Mouse (Mus musculus) G1E (cell line): Measurements from ENCODE around the gene Tex13b. TPM values are rescaled to one million over a fixed set of nuclear protein-coding genes. Genes with fewer than 3 reads are reported as not detected.
"Not testable (repeated sequence)": the region's sequence is repeated elsewhere in the genome, so short reads cannot be mapped to it uniquely, and the experiment has no call there.

ENCODE experiments used
- ATAC-seq: 2 replicates; pipeline ENCODE4 v1.8.0; 2016; ENCODE audit warnings: mild to moderate bottlenecking; ENCODE audit not compliant: insufficient number of reproducible peaks, poor library complexity, low FRiP score, severe bottlenecking; ENCODE audit errors: extremely low read depth
- DNase-seq: peaks from one replicate; pipeline ENCODE4 v3.0.0; 2012; ENCODE audit warnings: low spot score
- H3K27me3 ChIP-seq: 2 replicates; pipeline ENCODE4 v1.6.1; 2012; ENCODE audit warnings: mild to moderate bottlenecking, low read length, inconsistent platforms; ENCODE audit not compliant: insufficient read depth
- H3K36me3 ChIP-seq: replicated peaks from 2 replicates; pipeline ENCODE3; 2012; ENCODE audit warnings: mild to moderate bottlenecking, inconsistent platforms
- H3K4me1 ChIP-seq: 2 replicates; pipeline ENCODE4 v1.6.1; 2012; ENCODE audit warnings: low read depth, low read length, inconsistent platforms, mixed read lengths; ENCODE audit not compliant: insufficient read depth
- H3K4me3 ChIP-seq: 2 replicates; pipeline ENCODE4 v1.5.1; 2012; ENCODE audit warnings: low read depth, mild to moderate bottlenecking, inconsistent platforms, low read length, moderate library complexity, mixed read lengths
- H3K9me3 ChIP-seq: replicated peaks from 2 replicates; pipeline ENCODE4 v1.6.1; 2012; ENCODE audit warnings: inconsistent platforms
- CTCF ChIP-seq: IDR thresholded peaks from 2 replicates; pipeline ENCODE4 v1.5.1; 2012; ENCODE audit warnings: low read depth, low read length, inconsistent platforms, mixed read lengths
- GATA1 ChIP-seq: IDR thresholded peaks from 2 replicates; pipeline ENCODE4 v1.6.1; 2012; ENCODE audit warnings: borderline replicate concordance, low read length, inconsistent platforms, mixed read lengths
- GATA2 ChIP-seq: IDR thresholded peaks from 2 replicates; pipeline ENCODE4 v1.6.1; 2012; ENCODE audit warnings: low read depth, low read length, inconsistent platforms, borderline replicate concordance
- POLR2AphosphoS5 ChIP-seq: IDR thresholded peaks from 2 replicates; pipeline ENCODE4 v1.6.1; 2012; ENCODE audit warnings: low read depth, low read length, inconsistent platforms; ENCODE audit not compliant: insufficient replicate concordance
- TAL1 ChIP-seq: conservative IDR thresholded peaks from 2 replicates; pipeline ENCODE4 v1.6.1; 2012; ENCODE audit warnings: low read depth, low read length, inconsistent platforms, mixed read lengths
- polyA plus RNA-seq: library from polyadenylated mRNA; stranded (reverse); fragments of >175 nt; gene quantifications from 2 replicates; pipeline ENCODE4 v1.2.3, GENCODE M21; 2012
- total RNA-seq, 2 experiments: library from RNA; stranded (forward) in 1 of 2; stranded (reverse) in 1 of 2; fragments of 200-1000 nt in 1 of 2; fragments of >200 nt in 1 of 2; fragmentation: Nextera tagmentation in 1 of 2; gene quantifications; 2 replicates each; pipeline ENCODE4 v1.2.3; 2014 to 2017

Gene Tex13b
- not detected in 2 replicates for total RNA-seq (2014; fragmentation: Nextera tagmentation)
- total RNA-seq (2017) = not detected in 2 replicates
- not detected in 2 replicates for polyA plus RNA-seq

DNA sequence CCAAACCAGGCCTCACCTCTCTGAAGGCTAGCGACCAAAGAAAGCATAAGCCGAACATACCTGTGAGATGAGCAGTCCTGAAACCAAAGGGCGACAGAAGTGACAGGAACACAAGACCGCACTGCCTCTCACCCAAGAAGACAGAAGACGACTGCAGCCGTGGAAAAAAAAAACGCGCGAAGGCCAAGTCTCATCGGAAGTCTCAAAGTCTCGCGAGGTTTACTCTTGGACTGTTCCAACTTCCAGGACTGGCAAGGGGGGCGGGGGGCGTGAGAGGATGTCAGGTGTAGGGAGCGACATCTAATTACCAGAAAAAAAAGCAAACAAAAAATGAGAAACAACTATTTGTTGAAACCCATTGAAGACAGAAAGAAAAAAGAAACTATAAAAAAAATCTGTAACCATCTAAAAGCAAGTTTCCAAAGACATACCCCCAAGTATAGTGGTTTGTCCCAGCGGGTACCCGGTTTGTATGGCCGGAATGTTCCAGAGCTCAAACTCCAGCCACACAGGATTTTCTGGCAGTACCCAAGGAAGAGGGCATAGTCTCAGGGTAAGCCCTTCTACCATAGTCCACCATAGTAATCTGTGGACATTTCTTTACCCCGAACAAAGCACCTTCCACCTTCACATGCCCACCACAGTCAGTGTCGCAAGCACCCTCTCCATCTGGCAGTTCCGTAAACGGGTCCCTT lies at the start of gene Tex13b:
Gene Tex13b, minus strand, starts transcription at position 122 of the 695 bp plus-strand sequence.
- ATAC-seq = no peak
- H3K36me3 ChIP-seq = no peaks in the 10 kb centered on the region
- H3K4me1 ChIP-seq = no peaks in the 10 kb centered on the region
- no peaks in the 10 kb centered on the region for H3K27me3 ChIP-seq
- TF ChIP-seq CTCF = no peak
- no peaks in the 10 kb centered on the region for H3K9me3 ChIP-seq
- no peak for DNase-seq
- H3K4me3 ChIP-seq = no peak within 1 kb of the TSS

DNA sequence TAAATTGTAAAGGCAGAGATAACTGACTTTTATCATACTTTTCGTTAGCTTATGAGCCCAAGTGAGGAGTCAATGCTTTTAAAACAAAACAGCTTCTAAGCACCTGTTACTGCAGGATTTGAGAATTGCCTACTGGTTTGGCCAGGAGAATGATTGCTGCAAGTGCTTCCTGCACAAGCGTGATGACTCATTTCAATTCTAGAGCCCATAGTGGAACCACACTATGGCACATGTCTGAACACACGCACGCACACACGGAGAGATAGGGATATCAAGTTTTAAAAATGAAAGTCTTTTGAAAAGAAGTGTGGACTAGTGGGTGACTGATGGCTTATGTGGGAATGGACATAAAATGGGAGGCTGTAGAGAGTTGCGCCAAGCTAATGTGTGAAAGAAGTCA lies 49.5 kb upstream of the Tex13b start:
- Histone ChIP-seq H3K27me3 (no peaks in the 10 kb centered on the region), H3K4me1 (no peaks in the 10 kb centered on the region), H3K36me3 (no peaks in the 10 kb centered on the region), H3K4me3 (no peak overlapping the region), H3K9me3 (no peaks in the 10 kb centered on the region)
- ATAC-seq (no peak), DNase-seq (no peak)
- TF ChIP-seq CTCF (no peak), TAL1 (no peak), POLR2AphosphoS5 (no peak), GATA2 (no peak)

DNA sequence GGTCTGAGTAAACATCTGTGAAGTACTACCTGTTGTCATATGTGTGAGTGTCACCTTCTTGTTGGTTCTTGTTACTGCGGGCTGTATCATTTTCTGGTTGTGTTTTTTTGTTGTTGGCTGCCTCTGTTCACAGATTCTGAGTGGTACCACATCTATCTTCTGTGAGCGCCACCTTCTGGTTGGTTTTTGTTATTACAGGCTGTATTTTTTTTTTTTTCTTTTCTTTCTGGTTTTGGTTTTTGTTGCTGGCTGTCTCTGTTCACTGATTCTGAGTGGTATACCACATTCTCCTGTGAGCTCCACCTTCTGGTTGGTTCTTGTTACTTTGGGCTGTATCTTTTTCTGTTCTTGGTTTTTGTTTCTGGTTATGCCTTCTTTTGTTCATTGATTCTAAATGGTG lies 44.2 kb upstream of the Tex13b start:
- TF ChIP-seq GATA1 (no peak), GATA2 (no peak)
- no peak for ATAC-seq
- no peak for DNase-seq
- H3K36me3 ChIP-seq = no peaks in the 10 kb centered on the region
- H3K4me1 ChIP-seq = no peaks in the 10 kb centered on the region
- no peaks in the 10 kb centered on the region for H3K9me3 ChIP-seq
- H3K27me3 ChIP-seq = no peaks in the 10 kb centered on the region
- H3K4me3 ChIP-seq = no peak overlapping the region

DNA sequence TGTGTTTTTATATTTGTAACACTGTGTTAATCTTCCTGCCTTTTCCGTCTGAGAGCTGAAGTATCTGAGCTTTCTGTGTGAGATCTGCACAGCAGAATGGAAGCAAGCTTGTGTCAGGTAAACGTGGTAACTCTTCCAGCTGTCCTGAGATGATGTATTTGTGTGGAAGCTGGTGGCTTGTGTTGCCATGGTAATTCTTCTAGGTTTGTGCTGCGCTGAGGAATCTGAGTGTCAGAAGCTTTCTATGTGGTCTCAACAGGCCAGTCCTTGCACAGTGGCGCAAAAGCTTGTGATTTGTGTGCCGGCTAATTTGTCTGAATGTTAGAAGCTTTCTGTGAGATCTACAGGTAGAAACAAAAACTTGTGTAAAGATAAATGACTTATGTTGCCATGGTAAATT lies 43.8 kb upstream of the Tex13b start:
- H3K27me3 ChIP-seq, H3K4me3 ChIP-seq, H3K9me3 ChIP-seq, H3K4me1 ChIP-seq, DNase-seq, ATAC-seq, H3K36me3 ChIP-seq: not testable (repeated sequence)

DNA sequence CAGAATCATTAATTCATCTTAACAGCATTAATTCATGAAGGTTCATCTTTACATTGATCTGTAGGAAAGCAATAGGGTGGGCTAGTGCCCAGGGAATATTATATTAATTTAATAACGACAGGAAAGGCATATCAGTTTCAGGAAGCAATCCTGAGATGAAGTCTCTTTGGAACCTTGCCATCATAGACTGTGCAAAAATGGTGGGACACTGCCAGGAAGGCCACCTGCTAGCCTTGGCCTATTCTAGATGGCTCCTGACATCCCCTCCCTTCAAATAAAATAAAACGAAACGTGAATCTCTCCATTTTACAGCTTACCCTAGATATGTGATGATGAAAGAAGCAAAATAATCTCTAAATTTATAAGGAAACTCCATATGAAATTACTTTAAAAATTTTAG lies 41.3 kb upstream of the Tex13b start:
- TF ChIP-seq CTCF = no peak
- TF ChIP-seq POLR2AphosphoS5 = no peak
- no peak for TF ChIP-seq GATA1
- TF ChIP-seq TAL1 = no peak
- no peak for TF ChIP-seq GATA2
- Histone ChIP-seq H3K27me3 (no peaks in the 10 kb centered on the region), H3K4me3 (no peak overlapping the region), H3K36me3 (no peaks in the 10 kb centered on the region), H3K9me3 (no peaks in the 10 kb centered on the region), H3K4me1 (no peaks in the 10 kb centered on the region)
- DNase-seq (no peak), ATAC-seq (no peak)

DNA sequence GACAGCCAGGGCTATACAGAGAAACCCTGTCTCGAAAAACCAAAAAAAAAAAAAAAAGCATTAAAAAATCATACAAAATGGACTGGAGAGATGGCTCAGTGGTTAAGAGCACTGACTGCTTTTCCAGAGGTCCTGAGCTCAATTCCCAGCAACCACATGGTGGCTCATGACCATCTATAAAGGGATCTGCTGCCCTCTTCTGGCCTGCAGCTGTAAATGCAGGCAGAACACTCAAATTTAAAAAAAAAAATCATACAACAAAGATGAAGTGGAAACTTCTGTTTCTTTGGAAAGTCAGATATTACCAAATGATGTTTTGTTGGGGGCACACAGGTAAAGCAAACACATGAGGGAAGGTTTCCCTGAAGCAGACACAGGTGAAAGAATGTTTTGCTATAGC lies 32.2 kb upstream of the Tex13b start:
- H3K4me3 ChIP-seq, H3K9me3 ChIP-seq, H3K4me1 ChIP-seq, H3K36me3 ChIP-seq, ATAC-seq, DNase-seq, H3K27me3 ChIP-seq: not testable (repeated sequence)

DNA sequence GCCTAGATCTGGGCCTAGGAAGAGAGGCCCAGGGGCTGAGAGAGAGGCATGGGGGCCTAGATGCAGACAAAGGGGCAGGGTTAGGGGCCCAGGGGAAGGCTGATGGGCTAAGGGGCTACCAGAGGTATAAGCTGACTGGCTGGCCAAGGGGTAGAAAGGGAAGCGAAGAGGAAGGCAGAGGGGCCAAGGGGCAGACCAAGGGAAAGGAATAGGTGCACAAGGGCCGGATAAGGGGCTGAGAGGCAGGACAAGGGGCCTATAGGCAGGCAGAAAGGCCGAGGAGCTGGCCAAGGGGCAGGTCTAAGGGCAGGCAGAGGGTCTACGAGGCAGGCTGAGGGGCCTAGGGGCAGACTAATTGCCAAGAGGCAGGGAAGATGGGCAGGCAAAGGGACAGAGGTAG lies 26.7 kb upstream of the Tex13b start:
- H3K27me3 ChIP-seq = no peaks in the 10 kb centered on the region
- H3K9me3 ChIP-seq = no peaks in the 10 kb centered on the region
- ATAC-seq (no peak), DNase-seq (no peak)
- no peaks in the 10 kb centered on the region for H3K4me1 ChIP-seq
- no peaks in the 10 kb centered on the region for H3K36me3 ChIP-seq
- no peak overlapping the region for H3K4me3 ChIP-seq
- TF ChIP-seq TAL1 (no peak), GATA2 (no peak), POLR2AphosphoS5 (no peak)

DNA sequence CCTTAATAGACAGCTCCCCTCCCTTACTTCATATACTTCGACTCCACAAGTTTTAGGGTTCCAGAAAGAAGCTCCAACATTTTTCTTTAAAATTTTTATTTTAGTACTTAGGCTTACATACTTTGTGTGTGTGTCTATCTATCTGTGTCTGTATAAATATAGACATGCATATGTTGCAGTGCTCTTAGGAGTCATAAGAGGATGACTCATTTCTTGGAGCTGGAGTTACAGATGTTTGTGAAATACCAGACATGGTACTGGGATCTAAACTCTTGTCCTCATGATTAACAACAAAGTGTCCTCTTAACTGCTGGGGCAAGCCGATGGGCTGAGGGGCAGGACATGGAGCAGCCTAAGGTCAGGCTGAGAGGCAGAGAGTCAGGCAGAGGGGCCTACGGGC lies 24.8 kb upstream of the Tex13b start:
- TF ChIP-seq CTCF = no peak
- ATAC-seq (no peak), DNase-seq (no peak)
- Histone ChIP-seq H3K9me3 (no peaks in the 10 kb centered on the region), H3K4me3 (no peak overlapping the region), H3K27me3 (no peaks in the 10 kb centered on the region), H3K36me3 (no peaks in the 10 kb centered on the region), H3K4me1 (no peaks in the 10 kb centered on the region)
